Mouse (Mus musculus) cerebellum, postnatal 36 days (tissue): Measurements from ENCODE around the gene Ebf1.

Experiments used
- DNase-seq, 2 experiments: peaks; one replicate each; pipeline ENCODE4 v3.0.0; 2021 to 2022; ENCODE audit warnings: mixed read lengths in 2 of 2

Ebf1 gene

GRCm38 (mm10) chr11:44741042-44741491, 124.0 kb downstream of the Ebf1 start:
- DNase-seq, result no peak

GRCm38 (mm10) chr11:44744446-44744845, 127.3 kb downstream of the Ebf1 start:
- no peak for DNase-seq

DNA sequence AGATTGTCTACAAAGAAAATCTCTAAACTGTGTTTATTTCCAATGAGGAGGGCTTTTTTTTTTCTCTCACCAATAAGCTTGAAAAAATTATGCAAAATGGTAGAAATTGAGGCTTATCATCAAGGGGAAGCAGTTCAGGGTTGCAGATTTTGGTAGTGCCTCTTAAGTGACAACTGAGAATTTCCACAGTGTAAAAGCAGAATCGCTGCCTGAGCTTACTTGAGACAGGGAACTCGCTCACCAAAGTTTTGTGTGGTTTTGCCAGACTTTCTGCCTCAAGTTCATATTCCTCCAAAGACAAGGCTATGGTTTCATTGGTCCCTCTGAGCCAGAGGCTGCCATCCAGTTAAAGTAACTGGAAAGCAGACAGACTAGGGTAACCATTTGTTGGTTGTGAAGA, 128.8 kb downstream of the Ebf1 start:
- DNase-seq, result no peak

- DNase-seq, result no peak
These were observed 129.6 kb downstream of the Ebf1 start for GRCm38 (mm10) chr11:44746731-44747130.

- no peak for DNase-seq
These were observed 132.2 kb downstream of the Ebf1 start for GRCm38 (mm10) chr11:44749309-44749708.

GRCm38 (mm10) chr11:44754336-44754735, 137.2 kb downstream of the Ebf1 start:
- DNase-seq, result no peak

DNA sequence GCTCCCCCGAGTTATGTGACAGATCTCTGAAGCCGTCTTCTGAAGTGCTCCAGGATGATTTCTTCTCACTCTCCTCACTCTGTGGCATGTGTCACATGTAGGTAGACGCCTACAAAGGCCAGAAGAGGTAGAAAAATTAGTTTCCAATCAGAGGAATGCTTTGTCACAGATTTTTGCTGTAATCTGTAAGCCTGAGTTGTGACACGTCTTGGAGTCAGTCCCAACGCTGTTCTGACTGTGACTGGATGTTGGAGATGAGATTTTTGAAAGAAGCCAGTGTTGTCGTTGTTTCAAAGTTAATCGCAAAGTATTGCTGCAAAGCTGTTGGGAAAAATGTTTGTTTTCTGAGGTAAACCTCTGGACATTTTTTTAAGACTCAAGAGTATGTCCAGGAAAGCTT, 139.2 kb downstream of the Ebf1 start:
- DNase-seq, result no peak

DNA sequence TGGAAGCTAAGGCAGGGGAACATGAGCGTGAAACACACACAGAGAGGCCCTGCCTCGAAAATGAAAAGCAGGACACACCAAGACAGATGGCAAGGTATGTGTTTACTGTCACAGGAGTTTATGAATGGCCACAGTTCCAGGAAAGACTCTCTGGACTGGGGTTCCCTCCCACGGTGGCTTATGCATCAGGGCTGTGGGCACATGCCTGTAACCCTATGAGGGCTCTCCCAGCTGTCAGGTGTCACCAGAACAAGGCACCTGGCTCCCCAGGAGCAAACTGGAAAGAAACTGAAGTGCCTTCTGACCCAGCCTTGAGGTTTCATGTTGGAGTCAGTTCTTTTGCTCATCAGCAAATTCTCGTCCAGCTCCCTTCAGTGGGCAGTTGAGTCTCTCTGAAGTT, 141.7 kb downstream of the Ebf1 start:
- no peak for DNase-seq

DNA sequence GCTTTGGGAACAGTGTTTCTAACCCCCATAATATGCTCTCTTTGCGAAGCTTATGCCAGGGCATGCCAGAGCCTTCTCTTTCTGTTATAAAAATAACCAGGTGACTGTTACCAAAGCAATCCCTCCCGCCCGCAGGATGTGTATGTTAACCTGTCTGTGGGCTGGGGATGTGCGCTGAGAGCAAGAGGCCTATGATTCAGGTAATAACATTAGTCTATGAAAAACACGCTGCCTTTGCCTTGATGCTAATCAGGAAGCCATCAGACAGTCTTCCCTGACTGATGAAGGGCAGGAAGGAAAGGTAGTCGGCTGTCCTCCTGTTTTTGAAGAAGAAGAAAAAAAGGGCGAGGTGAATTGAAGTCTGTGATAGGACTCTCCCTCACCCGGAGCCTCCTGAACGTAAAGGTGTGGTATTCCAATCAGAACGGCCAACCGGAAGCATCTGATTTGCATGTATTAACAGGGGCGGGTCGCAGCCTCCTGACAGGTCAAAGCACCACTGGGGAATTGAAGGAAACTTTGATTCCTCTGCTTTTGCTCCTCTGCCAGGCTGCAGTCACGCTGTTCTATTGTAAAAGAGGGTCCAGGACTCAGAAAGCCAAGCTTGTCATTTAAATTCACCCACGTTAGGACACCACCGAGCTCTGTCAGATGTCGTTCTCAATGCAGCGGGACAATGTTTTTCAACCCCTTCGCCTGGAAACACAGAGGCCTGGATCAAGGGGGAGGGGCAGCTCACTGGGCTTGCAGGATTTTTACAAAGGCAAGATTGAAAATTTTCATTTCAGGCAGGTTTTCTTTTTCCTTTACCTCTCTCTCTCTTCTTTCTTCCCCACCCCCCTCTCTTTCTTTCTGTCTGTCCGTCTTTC, 144.2 kb downstream of the Ebf1 start:
- DNase-seq, result no peak

- DNase-seq, result no peak
These were observed 147.1 kb downstream of the Ebf1 start for GRCm38 (mm10) chr11:44763992-44764835.

- DNase-seq, result no peak
These were observed 147.9 kb downstream of the Ebf1 start for GRCm38 (mm10) chr11:44764988-44765387.

DNA sequence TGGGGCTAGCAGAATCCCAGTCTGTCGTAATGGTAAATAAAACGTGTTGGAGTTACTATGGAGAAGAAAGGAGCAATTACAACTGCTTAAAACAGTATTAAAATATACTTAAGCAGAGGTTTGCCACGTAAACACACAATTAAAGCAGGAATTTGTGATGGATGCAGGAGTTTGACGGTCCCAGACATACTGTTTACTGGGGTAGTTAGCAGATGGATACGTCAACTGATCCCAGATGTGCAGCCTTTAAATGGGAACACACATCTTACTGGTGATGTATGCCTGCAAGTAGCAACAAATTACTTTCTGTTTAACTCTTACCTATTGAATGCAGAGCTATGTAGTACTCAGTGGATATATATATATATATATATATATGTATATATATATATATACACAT, 149.1 kb downstream of the Ebf1 start:
- DNase-seq, result no peak

DNA sequence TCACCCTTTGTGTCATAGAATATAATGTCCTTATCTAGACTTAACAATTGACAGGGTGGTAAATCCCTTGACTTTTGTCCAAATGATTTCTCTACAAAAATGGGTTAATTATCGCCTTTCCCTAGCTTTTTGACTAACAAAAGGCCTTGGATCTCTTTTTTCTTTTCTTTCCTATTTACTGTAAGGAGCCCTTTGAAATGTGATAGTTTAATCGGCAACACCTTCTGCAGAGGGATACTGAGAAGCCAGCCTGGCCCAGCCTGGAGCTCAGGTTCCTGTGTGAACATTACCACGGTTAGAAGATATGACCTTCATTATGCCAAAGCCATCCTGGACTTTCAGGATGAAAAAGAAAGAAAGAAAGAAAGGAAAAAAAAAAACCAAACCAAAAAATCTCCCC, 150.2 kb downstream of the Ebf1 start:
- no peak for DNase-seq

- DNase-seq, result no peak
These were observed 151.2 kb downstream of the Ebf1 start for GRCm38 (mm10) chr11:44768346-44768745.

DNA sequence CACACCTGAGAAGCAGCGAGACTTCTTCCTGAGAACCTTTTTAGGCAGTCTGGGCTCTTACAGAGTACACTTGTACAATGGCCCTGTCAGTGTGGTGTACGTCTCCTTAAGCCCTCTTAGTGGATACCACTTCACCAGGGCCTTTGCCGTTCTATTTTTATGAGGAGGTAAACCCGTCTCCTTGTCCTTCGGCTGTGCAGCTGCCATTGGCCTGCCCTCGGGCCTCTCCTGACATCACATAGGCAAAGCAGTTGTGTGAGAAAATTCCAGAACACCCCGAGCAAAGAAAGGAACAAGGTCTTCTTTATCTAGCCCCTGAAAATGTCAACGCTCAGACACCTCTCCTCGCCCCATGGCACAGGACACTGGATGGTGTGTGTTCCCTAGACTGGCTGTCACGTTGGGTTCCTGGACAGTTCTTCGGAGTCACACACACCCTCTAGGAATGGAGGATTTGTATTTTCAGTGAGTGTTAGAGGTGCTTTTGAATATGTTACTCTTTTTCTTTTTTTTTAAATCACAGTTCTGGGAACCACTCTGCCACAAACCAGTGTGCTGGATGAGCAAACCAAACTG, 154.0 kb downstream of the Ebf1 start:
- DNase-seq, result no peak

DNA sequence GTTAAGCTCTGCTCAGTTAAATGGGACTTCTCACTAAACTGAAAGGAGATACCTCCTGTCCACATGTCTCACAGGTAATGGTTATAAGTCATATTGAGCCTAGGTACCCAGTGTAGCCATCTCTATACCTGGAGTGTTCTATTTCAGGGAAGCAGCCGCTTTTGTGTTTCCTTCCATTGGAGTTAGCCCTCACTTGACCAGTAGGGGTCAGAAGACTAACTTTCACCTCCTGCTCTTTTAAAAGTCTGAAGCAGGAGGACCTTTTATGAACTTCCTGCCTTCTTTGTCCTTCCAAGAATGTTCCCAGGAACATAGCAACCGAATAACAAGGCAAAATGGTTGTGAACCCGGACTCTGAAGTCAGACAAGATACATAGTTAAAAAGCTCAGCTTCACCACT, 157.3 kb downstream of the Ebf1 start:
- no peak for DNase-seq

- DNase-seq, result no peak
These were observed 158.4 kb downstream of the Ebf1 start for GRCm38 (mm10) chr11:44775549-44775948.

DNA sequence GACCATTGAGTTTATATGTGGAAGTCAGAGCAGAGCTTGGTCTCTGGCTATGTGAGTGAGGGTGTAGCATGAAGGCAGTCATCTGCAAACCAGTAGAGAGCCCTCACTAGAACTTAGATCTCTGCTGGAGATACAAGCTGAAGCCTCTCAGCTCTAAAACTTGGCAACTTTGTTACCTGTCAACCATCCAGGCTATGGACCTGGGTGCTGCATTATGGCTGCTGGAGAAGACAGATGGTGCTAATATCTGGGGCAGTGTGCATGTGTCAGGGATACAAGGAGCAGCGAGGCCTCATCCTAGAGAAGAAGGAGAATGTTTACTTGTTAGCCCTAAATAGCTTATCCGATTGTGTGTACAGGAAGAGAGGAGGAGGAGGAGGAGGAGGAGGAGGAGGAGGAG, 159.4 kb downstream of the Ebf1 start:
- peak in 1 of 2 experiments; percentile 25 for DNase-seq

GRCm38 (mm10) chr11:44777331-44778310, 160.5 kb downstream of the Ebf1 start:
- no peak for DNase-seq

GRCm38 (mm10) chr11:44779030-44779429, 161.9 kb downstream of the Ebf1 start:
- DNase-seq, result no peak

DNA sequence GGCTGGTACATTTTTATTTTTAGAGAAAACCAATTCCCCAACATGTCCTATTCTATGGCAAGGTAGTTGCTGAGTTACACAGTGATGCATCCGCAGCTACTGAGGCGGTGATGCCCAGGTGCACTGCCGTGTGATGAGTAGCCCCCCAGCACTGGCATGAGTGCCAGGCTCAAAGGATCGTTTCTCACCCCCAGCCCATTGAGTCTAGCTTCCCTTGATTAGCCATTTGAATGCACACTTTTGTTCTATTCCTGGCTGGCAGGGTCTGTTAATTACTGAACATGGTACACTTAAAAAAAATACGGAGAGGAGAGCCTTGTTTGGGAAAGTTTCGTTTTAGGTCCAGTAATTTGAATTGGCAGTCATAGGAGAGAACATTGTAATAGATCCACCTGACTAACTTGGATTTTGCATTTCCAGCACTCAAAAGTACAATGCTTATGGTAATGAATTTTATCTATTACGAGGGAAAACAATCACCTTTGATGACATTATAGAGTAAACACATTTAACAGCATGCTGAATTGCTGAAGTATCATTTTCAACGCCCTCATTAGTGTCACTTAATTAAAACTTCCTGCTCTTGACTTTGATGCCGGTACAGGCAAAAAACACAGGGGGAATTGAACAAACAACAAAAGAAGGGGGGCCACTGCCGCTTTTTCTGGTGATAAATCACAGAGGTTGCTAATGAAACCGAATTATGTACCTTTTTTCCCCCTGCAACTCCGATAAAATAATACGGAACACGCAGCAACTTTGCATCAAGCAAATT, 167.3 kb downstream of the Ebf1 start:
- no peak for DNase-seq
